Mouse (Mus musculus) hindbrain, embryonic 10.5 days (tissue): ENCODE measurements around the gene Kirrel3. TPM values are rescaled to one million over a fixed set of nuclear protein-coding genes. Genes with fewer than 3 reads are reported as not detected.

Experiments used
- DNase-seq: peaks from one replicate; pipeline ENCODE4 v3.0.0-alpha.2; 2017; ENCODE audit warnings: low spot score
- H3K27ac ChIP-seq: fragments of 300-500 bp; sonication (generic); 2 replicates; pipeline ENCODE4 v1.5.1; 2016; ENCODE audit warnings: mild to moderate bottlenecking, moderate library complexity
- H3K27me3 ChIP-seq: fragments of 300-500 bp; sonication (generic); 2 replicates; pipeline ENCODE4 v1.6.1; 2016; ENCODE audit warnings: mild to moderate bottlenecking; ENCODE audit not compliant: poor library complexity, insufficient read depth, severe bottlenecking
- H3K36me3 ChIP-seq: fragments of 300-500 bp; sonication (generic); 2 replicates; pipeline ENCODE4 v1.6.1; 2016; ENCODE audit warnings: mild to moderate bottlenecking, moderate library complexity
- H3K4me1 ChIP-seq: fragments of 300-500 bp; sonication (generic); replicated peaks from 2 replicates; pipeline ENCODE4 v1.6.1; 2016; ENCODE audit warnings: mild to moderate bottlenecking
- H3K4me3 ChIP-seq: fragments of 300-500 bp; sonication (generic); 2 replicates; pipeline ENCODE4 v1.5.1; 2016; ENCODE audit warnings: mild to moderate bottlenecking, moderate library complexity
- H3K9me3 ChIP-seq: fragments of 300-500 bp; sonication (generic); 2 replicates; pipeline ENCODE4 v1.6.1; 2016; ENCODE audit warnings: mild to moderate bottlenecking, moderate library complexity
- WGBS: fragments of 180-500 bp; shearing (Covaris S2); methylation state at CpG from one replicate; pipeline ENCODE4 v1.1.7; 2016; 5-methylcytosine and 5-hydroxymethylcytosine counted together
- polyA plus RNA-seq: library from polyadenylated mRNA; unstranded; fragments of >200 nt; fragmentation: Nextera tagmentation; extraction: Ambion mirVana; gene quantifications from 2 replicates; pipeline ENCODE4 v1.2.1, GENCODE M21; 2016

The Kirrel3 gene
- polyA plus RNA-seq, 1 experiment from 2014 or later: 9.8 TPM

DNA sequence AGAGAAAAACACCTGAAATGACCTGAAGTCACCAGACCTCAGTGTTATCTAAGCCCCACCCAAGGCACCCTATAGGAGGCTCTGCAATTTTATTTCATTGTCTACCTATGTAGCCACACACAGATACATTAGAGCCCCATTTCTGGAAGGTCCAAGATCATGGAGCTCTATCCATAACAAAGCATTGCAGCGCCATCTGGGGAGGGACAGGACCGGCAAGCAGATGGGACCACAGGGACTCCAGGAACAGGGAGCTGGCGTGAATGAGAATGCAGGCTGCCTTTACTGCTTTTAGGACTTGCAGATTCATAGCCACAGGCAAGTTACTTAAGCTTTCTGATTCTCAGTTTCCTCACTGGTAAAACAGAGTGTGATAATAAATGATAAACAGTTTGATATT, 392.1 kb downstream of the Kirrel3 start:
- Histone ChIP-seq H3K27ac (no peak overlapping the region), H3K4me1 (peaks cover 33% of the 10 kb centered on the region), H3K9me3 (no peaks in the 10 kb centered on the region), H3K36me3 (no peaks in the 10 kb centered on the region), H3K4me3 (no peak overlapping the region), H3K27me3 (peaks cover 40% of the 10 kb centered on the region)
- WGBS: 68% methylated on average over 3 of the region's 3 CpGs
- DNase-seq: no peak

DNA sequence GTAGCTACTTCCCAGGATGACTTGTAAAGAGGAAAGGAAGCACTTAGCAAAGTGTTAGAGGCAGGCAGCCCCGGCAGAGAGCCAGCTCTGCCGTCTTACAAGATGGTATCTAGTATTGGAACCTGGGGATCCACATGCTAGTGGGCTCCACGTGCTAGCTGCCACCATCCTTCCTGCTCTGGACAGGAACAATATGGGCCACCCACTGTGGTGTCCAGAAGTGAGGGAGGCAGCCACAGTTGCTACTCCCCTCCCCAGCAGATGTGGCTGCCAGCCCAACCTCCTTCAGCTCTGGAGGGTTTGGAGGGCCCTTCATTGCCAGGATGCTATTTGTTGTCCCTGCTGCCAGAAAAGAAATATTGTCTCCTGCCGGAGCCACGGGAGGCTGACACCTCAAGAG, 396.1 kb downstream of the Kirrel3 start:
- 21% methylated on average over 5 of the region's 5 CpGs for WGBS

DNA sequence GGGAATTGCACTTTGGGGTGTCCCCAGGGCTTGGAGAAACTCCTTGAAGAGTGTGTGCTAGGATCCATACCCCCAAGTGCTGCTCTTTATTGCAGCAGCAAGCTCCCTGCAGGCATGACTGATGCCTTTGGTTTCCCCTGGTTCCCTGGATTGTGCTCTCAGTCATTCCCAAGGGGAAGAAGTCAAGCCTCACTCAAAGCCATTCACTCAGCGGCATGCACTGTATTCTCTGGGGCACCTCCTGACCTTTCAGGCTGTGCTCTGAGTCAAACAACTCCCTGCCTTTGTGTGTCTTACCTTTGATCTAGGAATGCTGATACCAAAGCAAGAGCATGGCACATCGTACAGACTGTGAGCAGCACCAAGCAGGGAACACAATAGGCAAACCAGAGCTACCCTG, 396.5 kb downstream of the Kirrel3 start:
- no peaks in the 10 kb centered on the region for H3K36me3 ChIP-seq
- H3K4me1 ChIP-seq: peaks cover 26% of the 10 kb centered on the region
- no peaks in the 10 kb centered on the region for H3K9me3 ChIP-seq
- 3% methylated on average over 2 of the region's 2 CpGs for WGBS
- DNase-seq: peak; percentile 44
- peaks cover 18% of the 10 kb centered on the region for H3K27me3 ChIP-seq
- H3K4me3 ChIP-seq: no peak overlapping the region
- H3K27ac ChIP-seq: peak overlapping the region; percentile 68

More for the DNA sequence above, 396.1 kb downstream of the Kirrel3 start:
- Histone ChIP-seq H3K27ac (peak overlapping the region; percentile 68), H3K9me3 (no peaks in the 10 kb centered on the region), H3K4me3 (no peak overlapping the region), H3K4me1 (peaks cover 25% of the 10 kb centered on the region), H3K36me3 (no peaks in the 10 kb centered on the region), H3K27me3 (peaks cover 22% of the 10 kb centered on the region)
- peak; percentile 20 for DNase-seq

DNA sequence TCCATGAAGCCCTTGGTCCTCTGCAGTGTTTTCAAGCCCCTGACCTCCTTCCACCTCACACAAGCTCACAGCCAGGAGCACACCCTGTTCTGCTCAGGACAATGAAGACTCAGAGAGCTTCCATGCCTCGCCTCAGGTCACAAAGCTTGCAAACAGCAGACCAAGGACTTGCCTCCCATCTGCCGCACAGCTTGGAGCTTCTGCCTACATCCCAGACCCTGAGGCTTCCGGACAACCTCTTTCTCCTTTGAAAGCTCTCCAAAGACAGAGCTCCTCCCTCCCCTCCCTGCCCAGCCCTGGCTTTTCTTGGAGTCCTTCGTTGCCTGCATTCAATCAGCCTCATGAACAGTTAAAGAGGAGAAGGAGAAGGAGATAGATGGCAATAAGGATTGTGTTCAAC, 397.4 kb downstream of the Kirrel3 start:
- DNase-seq: peak; percentile 16
- 13% methylated on average over 4 of the region's 4 CpGs for WGBS
- peak overlapping the region; percentile 50; the same call in 1 of the 2 replicates for H3K27ac ChIP-seq
- no peaks in the 10 kb centered on the region for H3K9me3 ChIP-seq
- no peak overlapping the region for H3K4me3 ChIP-seq
- no peaks in the 10 kb centered on the region for H3K36me3 ChIP-seq
- peaks cover 18% of the 10 kb centered on the region for H3K27me3 ChIP-seq
- peaks cover 33% of the 10 kb centered on the region for H3K4me1 ChIP-seq

DNA sequence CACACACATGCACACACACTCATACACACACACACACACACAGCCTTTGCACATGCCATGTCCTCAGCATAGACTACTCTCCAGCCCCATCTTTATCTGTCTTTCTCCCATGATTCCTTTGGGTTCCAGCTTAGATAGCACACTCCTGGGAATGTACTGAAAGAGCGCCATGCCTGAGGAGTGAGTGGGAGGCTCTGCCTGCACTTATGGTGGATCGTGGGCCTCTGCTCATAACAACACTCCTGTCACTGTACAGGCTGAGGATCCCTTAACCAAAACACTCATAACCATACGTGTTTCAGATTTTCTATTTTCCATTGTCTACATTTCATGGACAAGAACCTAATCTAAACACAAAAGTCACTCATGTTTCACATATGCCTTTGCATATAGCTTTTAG, 398.6 kb downstream of the Kirrel3 start:
- H3K4me3 ChIP-seq: no peak overlapping the region
- H3K9me3 ChIP-seq: no peaks in the 10 kb centered on the region
- 90% methylated on average over 3 of the region's 3 CpGs for WGBS
- H3K4me1 ChIP-seq: peaks cover 36% of the 10 kb centered on the region
- H3K27me3 ChIP-seq: peaks cover 17% of the 10 kb centered on the region
- DNase-seq: no peak
- no peak overlapping the region for H3K27ac ChIP-seq
- no peaks in the 10 kb centered on the region for H3K36me3 ChIP-seq

DNA sequence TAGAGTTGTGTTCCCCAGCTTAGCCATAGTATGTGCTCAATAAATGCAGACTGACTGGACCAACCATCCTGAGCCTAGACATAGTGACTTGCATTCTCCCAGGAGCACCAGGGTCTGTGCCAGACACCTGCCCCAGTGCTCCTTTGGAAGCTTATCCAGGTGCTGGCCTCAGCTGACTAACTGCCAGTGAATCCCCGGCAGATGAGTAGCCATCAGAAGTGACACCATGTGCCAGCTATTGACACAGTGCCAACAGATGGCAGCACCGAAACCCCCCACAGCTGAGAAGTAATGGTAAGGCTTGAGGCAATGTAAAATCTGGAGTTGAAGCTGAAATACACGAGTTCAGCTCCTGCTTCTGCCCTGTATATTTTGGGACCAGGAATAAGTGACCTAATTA, 399.2 kb downstream of the Kirrel3 start:
- Histone ChIP-seq H3K36me3 (no peaks in the 10 kb centered on the region), H3K4me3 (no peak overlapping the region), H3K4me1 (peaks cover 36% of the 10 kb centered on the region), H3K27me3 (peaks cover 11% of the 10 kb centered on the region), H3K9me3 (no peaks in the 10 kb centered on the region), H3K27ac (no peak overlapping the region)
- no peak for DNase-seq
- 86% methylated on average over 3 of the region's 3 CpGs for WGBS

DNA sequence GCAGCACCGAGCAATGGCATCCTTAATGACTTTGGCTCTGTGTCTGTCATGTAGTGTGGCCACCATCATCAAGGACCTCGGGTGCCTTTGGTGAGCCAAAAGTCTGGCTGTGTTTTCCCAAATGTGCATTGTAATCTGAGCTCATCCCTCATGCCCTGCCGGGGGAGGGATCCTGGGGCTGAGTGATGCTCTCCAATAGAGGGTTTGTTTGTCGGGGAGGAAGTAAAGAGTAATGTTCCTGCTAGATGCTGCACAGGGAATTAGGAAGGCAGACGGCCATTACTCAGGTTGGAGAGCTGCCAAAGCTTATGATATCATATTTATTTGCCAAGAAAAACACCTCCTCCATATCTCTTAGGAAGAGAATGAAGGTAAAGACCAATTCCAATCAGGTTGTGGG, 401.1 kb downstream of the Kirrel3 start:
- Histone ChIP-seq H3K4me1 (peaks cover 28% of the 10 kb centered on the region), H3K9me3 (no peaks in the 10 kb centered on the region), H3K27me3 (0 out of 2 replicates have a peak, but pooled peaks cover 4% of the 10 kb centered on the region), H3K4me3 (no peak overlapping the region), H3K36me3 (no peaks in the 10 kb centered on the region), H3K27ac (no peak overlapping the region)
- WGBS: 60% methylated on average over 5 of the region's 5 CpGs
- DNase-seq: no peak

DNA sequence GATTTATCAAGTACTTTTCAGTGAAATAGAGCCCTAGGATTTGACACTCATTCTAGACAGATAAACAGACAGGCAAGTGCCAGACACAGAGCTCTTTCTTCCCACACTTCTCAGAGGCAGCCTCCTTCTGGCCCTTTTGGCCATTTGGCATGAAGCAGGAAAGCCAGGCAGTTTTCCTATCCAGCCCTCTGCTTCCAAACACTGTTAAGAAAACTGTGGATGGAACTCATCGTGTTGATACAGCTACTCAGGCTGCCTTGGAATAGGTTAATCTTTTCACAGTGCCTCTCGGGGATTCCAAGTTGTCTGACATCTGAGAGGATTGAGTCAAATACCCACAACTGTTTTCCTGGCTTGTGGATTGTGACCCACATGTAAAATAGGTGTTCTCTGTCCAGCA, 401.5 kb downstream of the Kirrel3 start:
- 0 out of 2 replicates have a peak, but pooled peaks cover 4% of the 10 kb centered on the region for H3K27me3 ChIP-seq
- H3K27ac ChIP-seq: no peak overlapping the region
- no peaks in the 10 kb centered on the region for H3K9me3 ChIP-seq
- H3K4me3 ChIP-seq: no peak overlapping the region
- WGBS: 59% methylated on average over 2 of the region's 2 CpGs
- H3K4me1 ChIP-seq: peaks cover 23% of the 10 kb centered on the region
- H3K36me3 ChIP-seq: no peaks in the 10 kb centered on the region
- no peak for DNase-seq

DNA sequence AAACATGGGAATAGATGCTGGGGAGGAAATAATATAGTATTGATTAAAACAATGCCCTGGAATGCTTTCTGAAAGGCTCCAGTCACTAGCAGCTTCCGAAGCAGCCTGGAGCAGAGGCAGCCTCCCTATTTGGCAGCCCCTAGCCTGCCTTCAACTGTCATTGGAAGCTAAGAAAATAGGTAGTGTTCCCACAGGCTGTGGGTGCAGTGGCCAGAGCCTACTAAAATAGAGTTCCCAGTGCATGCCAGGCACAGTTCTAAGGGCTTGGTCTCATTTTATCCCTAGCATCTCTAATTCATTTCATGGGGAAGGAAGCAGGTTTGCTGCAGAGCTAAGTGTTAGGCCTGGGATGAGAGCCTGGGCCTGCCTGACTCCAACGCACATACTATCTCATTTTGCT, 402.6 kb downstream of the Kirrel3 start:
- DNase-seq: no peak

DNA sequence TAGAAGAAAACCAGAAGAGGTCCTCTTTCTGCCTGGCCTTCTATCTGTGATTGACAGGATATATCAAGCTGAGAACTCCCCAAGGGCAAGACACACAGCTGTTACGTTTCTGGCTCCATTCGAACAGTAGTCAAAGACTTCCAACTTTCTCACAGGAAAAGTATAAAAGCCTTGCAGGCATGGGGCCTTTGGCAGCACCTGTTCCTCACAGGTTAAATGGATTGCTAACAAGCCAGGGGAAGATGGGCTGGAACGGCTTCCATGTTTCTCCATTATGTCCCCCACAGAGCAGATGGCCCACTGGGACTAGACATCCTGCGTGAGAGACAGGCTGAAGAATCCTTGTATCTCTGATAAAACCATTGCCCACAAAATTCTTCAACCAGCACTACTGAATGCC, 415.5 kb downstream of the Kirrel3 start:
- DNase-seq: no peak
- Histone ChIP-seq H3K4me1 (no peaks in the 10 kb centered on the region), H3K9me3 (no peaks in the 10 kb centered on the region), H3K4me3 (no peak overlapping the region), H3K27ac (no peak overlapping the region), H3K36me3 (no peaks in the 10 kb centered on the region), H3K27me3 (no peaks in the 10 kb centered on the region)
- 78% methylated on average over 4 of the region's 4 CpGs for WGBS

More for the DNA sequence above, 402.6 kb downstream of the Kirrel3 start:
- Histone ChIP-seq H3K4me3 (no peak overlapping the region), H3K36me3 (no peaks in the 10 kb centered on the region), H3K4me1 (peaks cover 14% of the 10 kb centered on the region), H3K9me3 (no peaks in the 10 kb centered on the region), H3K27ac (no peak overlapping the region; the same call in 1 of the 2 replicates), H3K27me3 (0 out of 2 replicates have a peak, but pooled peaks cover 4% of the 10 kb centered on the region)
- 92% methylated on average over 2 of the region's 2 CpGs for WGBS

DNA sequence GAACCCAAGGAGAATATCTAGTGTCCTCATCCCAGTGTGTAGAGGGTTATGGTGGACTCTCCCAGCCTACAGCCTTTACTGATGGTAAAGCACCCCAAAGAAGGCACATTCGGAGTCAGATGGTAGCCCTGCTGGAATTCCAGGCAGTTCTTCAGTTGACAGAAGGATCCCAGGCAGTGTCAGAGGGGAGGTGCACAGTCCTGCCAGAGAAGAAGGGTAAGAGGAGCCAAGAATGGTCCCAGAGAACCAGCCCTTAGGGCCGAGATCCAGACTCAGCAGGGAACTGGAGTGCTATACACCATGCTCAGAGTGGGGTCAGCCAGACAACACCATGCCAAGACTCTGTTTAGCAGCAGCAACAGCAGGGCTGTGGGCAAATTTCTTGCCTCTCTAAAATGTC, 416.2 kb downstream of the Kirrel3 start:
- Histone ChIP-seq H3K27me3 (no peaks in the 10 kb centered on the region), H3K9me3 (no peaks in the 10 kb centered on the region), H3K4me1 (no peaks in the 10 kb centered on the region), H3K36me3 (no peaks in the 10 kb centered on the region), H3K27ac (no peak overlapping the region), H3K4me3 (no peak overlapping the region)
- WGBS: 64% methylated on average over 2 of the region's 2 CpGs
- DNase-seq: no peak

DNA sequence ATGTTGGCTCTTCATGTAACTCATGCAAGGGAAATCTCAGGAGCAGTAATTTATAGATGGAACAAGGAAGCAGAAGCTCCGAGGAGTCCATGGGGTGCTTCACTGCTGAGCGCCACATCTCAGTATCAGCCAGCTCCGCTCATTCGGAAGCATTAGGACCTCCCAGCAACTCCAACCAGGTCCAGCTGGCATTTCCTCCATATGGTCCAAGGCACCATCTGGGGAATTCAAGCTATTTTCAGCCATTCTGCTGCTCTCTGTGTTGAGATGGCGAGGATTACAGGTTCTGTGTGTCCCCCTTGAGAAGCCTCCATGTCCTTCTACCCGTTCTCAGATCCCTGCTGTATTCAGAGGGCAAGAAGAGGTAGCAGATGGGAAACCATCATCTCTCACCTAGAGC, 419.5 kb downstream of the Kirrel3 start:
- no peak overlapping the region for H3K4me3 ChIP-seq
- no peaks in the 10 kb centered on the region for H3K27me3 ChIP-seq
- no peak for DNase-seq
- no peaks in the 10 kb centered on the region for H3K36me3 ChIP-seq
- WGBS: 83% methylated on average over 6 of the region's 6 CpGs
- no peak overlapping the region for H3K27ac ChIP-seq
- peaks cover 3% of the 10 kb centered on the region; the same call in 1 of the 2 replicates for H3K4me1 ChIP-seq
- no peaks in the 10 kb centered on the region for H3K9me3 ChIP-seq

DNA sequence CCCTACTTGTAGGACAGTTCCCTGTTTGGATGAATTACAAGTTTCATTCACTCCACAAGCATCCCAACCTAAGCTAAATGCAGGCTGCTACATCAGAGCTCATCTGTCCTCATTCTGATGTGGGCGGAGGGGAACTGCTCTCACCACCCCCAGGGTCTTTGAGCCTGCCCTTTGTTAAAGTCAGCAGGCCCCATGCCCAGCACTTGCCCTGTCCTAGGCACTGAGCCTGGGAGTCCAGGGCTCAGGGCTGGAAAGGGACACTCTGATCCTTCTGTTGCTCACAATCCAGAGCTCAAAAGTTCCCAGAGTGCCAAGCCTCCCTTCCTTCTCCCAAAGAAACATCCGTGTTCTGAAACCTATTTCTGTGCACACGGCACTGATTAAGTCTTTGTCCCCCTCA, 422.3 kb downstream of the Kirrel3 start:
- no peak overlapping the region for H3K27ac ChIP-seq
- WGBS: 61% methylated on average over 3 of the region's 3 CpGs
- no peaks in the 10 kb centered on the region for H3K27me3 ChIP-seq
- no peaks in the 10 kb centered on the region for H3K9me3 ChIP-seq
- H3K4me3 ChIP-seq: no peak overlapping the region
- no peaks in the 10 kb centered on the region for H3K36me3 ChIP-seq
- no peak for DNase-seq
- H3K4me1 ChIP-seq: peaks cover 7% of the 10 kb centered on the region; the same call in 1 of the 2 replicates

DNA sequence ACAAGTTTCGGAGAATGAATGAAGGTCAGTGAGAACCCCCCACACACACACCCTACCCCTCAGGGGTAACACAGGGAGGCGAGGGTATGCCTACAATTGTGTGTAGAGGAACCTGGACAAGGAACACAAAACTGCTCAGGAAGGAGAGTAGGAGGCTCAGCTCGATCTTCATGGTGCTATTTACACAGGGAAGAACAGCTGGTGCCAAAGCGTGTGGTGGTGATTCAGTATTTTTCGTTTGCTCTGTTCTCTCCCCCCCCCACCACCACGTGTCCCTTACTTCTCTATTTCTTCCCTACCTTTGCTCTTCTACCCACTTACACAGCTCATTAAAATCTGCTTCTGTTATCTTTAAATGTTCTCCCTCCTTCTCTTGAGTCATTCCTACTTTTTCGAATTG, 426.1 kb downstream of the Kirrel3 start:
- Histone ChIP-seq H3K9me3 (no peaks in the 10 kb centered on the region), H3K4me1 (peaks cover 7% of the 10 kb centered on the region; the same call in 1 of the 2 replicates), H3K4me3 (no peak overlapping the region), H3K27ac (no peak overlapping the region), H3K36me3 (no peaks in the 10 kb centered on the region), H3K27me3 (no peaks in the 10 kb centered on the region)
- no peak for DNase-seq
- WGBS: 80% methylated on average over 7 of the region's 7 CpGs
